Comparison of ENCODE assay signal across 10 mouse cellular contexts in the genomic region with DNA sequence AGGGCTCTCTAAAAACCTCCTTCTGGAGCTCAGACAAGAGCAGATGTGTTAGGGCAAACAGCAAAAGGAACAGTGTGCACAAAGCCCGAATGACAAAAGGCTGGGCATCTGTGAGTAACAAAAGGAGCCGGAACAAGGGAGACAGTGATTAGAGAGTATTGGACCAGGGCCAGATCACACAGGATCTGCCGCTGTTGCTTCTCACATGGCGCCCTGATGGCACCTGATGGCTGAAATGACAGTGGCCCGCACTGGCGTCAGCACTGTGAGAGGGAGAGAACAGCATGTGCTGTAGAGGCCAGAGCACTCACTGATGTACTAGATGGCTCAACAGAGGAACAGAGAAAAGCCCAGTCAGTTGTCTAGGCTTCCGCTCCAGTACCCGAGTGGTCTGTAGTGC. TPM values are rescaled to one million over a fixed set of nuclear protein-coding genes. Genes with fewer than 3 reads are reported as not detected.
A peak's percentile ranks its signal among the peaks of the same experiment; 100 is the strongest.
DNase-seq lines count a peak whose midpoint lies in the region.
"Had no signal": no experiment of that assay in that cellular context is flagged by ENCODE, and none has a peak within 500 bp of the region (broad histone marks: within the 10 kb centered on the region; RNA-seq: fewer than 3 reads in every experiment).

No protein-coding gene starts in this region.

- peak; percentile 55 for DNase-seq in adrenal gland, postnatal 14 days
- DNase-seq in adrenal gland, adult 2 months, result no peak
- DNase-seq in ES-CJ7 (ENCODE audit: low read depth, low spot score), result peak; percentile 27
- peak; percentile 50 to 51 for DNase-seq in cerebellum, postnatal 36 days
- DNase-seq in layer of hippocampus, adult 9-11 months, result peak; percentile 90
- no peak for DNase-seq in urinary bladder, postnatal 10 days (ENCODE audit: low spot score)
- no peak for DNase-seq in kidney, postnatal 25 days
- no peak for DNase-seq in c-Kit-positive CD71-positive TER-119-positive erythroid progenitor cells, embryonic 14.5 days (ENCODE audit: low spot score)
- DNase-seq: liver; thymus, postnatal 4 days had no signal

RNA-seq across cellular contexts. Expression of a gene that starts 55.8 kb away (rescaled TPM):
- 13.2 and 16.2 TPM in 2 replicates for total RNA-seq in adrenal gland, postnatal 14 days (2021)
- total RNA-seq in adrenal gland, adult 2 months (2021), result 10 to 100 TPM; 10.2 to 14.2 TPM
- 6.0 and 6.4 TPM in 2 replicates for polyA plus RNA-seq in adrenal gland, adult 2 months (2012; rRNA removed)

Comparison
In these comparisons a context has a peak if more than half of its experiments do, and no peak if none do; other contexts are left out.
1. DNase-seq: peak in adrenal gland, postnatal 14 days (single experiment), ES-CJ7 (single experiment), cerebellum, postnatal 36 days (2 of 2) and layer of hippocampus, adult 9-11 months (single experiment); none in adrenal gland, adult 2 months (single experiment), urinary bladder, postnatal 10 days (single experiment), kidney, postnatal 25 days (0 of 2) and c-Kit-positive CD71-positive TER-119-positive erythroid progenitor cells, embryonic 14.5 days (single experiment).